Mouse (Mus musculus) embryonic stem cell, embryonic (primary cell): ENCODE results near the gene Manba.
"Not testable (repeated sequence)": the region's sequence is repeated elsewhere in the genome, so short reads cannot be mapped to it uniquely, and the experiment has no call there.

Source experiments
- CTCF ChIA-PET, 4 experiments: fragments of 300-600 bp in 2 of 4; fragments of 350-600 bp in 2 of 4; sonication (Branson Sonifier 250); formaldehyde crosslinking; loops; one replicate each; lab custom pipeline; 2022; ENCODE audit warnings: inconsistent platforms in 2 of 4; lab: Charles Lee
- POLR2A ChIA-PET, 4 experiments: fragments of 300-600 bp in 2 of 4; fragments of 350-600 bp in 2 of 4; sonication (Branson Sonifier 250); formaldehyde crosslinking; loops; one replicate each; lab custom pipeline; 2022; ENCODE audit warnings: antibody characterized with exemption in 4 of 4, inconsistent platforms in 1 of 4; lab: Charles Lee

Manba gene

GRCm38 (mm10) chr3:135476286-135476685, 9.1 kb upstream of the Manba start:
- ChIA-PET CTCF (no interaction called here), POLR2A (interaction anchor here in 2 of 4 experiments (0.7 to 1.4 kb wide), 4 partner anchors 9 to 56 kb away, joined by 3 to 5 read pairs (median 4); partner anchors contain the start of gene Manba (in 2 of the 2))

- ChIA-PET CTCF (interaction anchor here in 1 of 4 experiments (1.0 kb wide), 1 partner anchor 32 kb away, joined by 3 read pairs; no protein-coding TSS in a partner anchor), POLR2A (interaction anchor here in 2 of 4 experiments (0.6 to 1.9 kb wide), 14 partner anchors 8 to 206 kb away, joined by 3 to 6 read pairs (median 3); partner anchors contain the start of genes Manba (in 2 of the 2) and Ube2d3 (in 1 of the 2))
These were observed 8.4 kb upstream of the Manba start for GRCm38 (mm10) chr3:135476977-135477376.

- ChIA-PET CTCF (interaction anchor here in 1 of 4 experiments (0.5 kb wide), 1 partner anchor 467 kb away, joined by 3 read pairs; no protein-coding TSS in a partner anchor), POLR2A (interaction anchor here in 1 of 4 experiments (0.7 to 2.5 kb wide), 4 partner anchors 12 to 84 kb away, joined by 3 to 10 read pairs (median 6); no protein-coding TSS in a partner anchor)
These were observed 6.3 kb upstream of the Manba start for GRCm38 (mm10) chr3:135479090-135479489.

GRCm38 (mm10) chr3:135480767-135481166, 4.6 kb upstream of the Manba start:
- ChIA-PET POLR2A (interaction anchor here in 3 of 4 experiments (0.9 to 2.5 kb wide), 5 partner anchors 13 to 41 kb away, joined by 3 to 10 read pairs (median 8); no protein-coding TSS in a partner anchor), CTCF (no interaction called here)

GRCm38 (mm10) chr3:135481608-135482007, 3.8 kb upstream of the Manba start:
- POLR2A ChIA-PET: interaction anchor here in 3 of 4 experiments (0.5 to 1.9 kb wide), 5 partner anchors 15 to 1188 kb away, joined by 4 to 8 read pairs (median 4); partner anchors contain the start of gene Bdh2 (in 1 of the 3)
- CTCF ChIA-PET: no interaction called here

- POLR2A ChIA-PET: interaction anchor here (0.6 to 2.6 kb wide), 25 partner anchors 8 to 247 kb away, joined by 3 to 34 read pairs (median 4); partner anchors contain the start of genes Ube2d3 (in 3 of the 4) and Nfkb1 (in 1 of the 4)
- CTCF ChIA-PET: interaction anchor here in 3 of 4 experiments (0.6 to 1.4 kb wide), 5 partner anchors 17 to 369 kb away, joined by 3 to 4 read pairs (median 3); no protein-coding TSS in a partner anchor
These were observed 761 bp upstream of the Manba start for GRCm38 (mm10) chr3:135484650-135485049.

GRCm38 (mm10) chr3:135485900-135486241, 460 bp downstream of the Manba start:
- ChIA-PET POLR2A (interaction anchor here (0.5 to 2.6 kb wide), 40 partner anchors 9 to 249 kb away, joined by 3 to 34 read pairs (median 4); partner anchors contain the start of genes Ube2d3 (in 3 of the 4) and Cisd2 (in 1 of the 4)), CTCF (interaction anchor here (0.6 to 1.6 kb wide), 9 partner anchors 12 to 245 kb away, joined by 3 to 9 read pairs (median 4); no protein-coding TSS in a partner anchor)

- ChIA-PET CTCF (interaction anchor here in 2 of 4 experiments (0.6 to 1.6 kb wide), 2 partner anchors 89 to 245 kb away, joined by 3 to 9 read pairs; no protein-coding TSS in a partner anchor), POLR2A (interaction anchor here (0.7 to 2.6 kb wide), 12 partner anchors 9 to 239 kb away, joined by 3 to 13 read pairs (median 4); no protein-coding TSS in a partner anchor)
These were observed 940 bp downstream of the Manba start for GRCm38 (mm10) chr3:135486351-135486750.

GRCm38 (mm10) chr3:135487803-135488202, 2.4 kb downstream of the Manba start:
- CTCF ChIA-PET: interaction anchor here in 3 of 4 experiments (0.6 to 0.7 kb wide), 5 partner anchors 11 to 1611 kb away, joined by 4 to 15 read pairs (median 4); no protein-coding TSS in a partner anchor
- POLR2A ChIA-PET: interaction anchor here in 2 of 4 experiments (0.7 to 1.5 kb wide), 7 partner anchors 13 to 54 kb away, joined by 3 to 7 read pairs (median 4); no protein-coding TSS in a partner anchor

GRCm38 (mm10) chr3:135489865-135490520, 4.6 kb downstream of the Manba start:
- CTCF ChIA-PET: no interaction called here

GRCm38 (mm10) chr3:135491102-135491501, 5.7 kb downstream of the Manba start:
- ChIA-PET POLR2A (interaction anchor here in 3 of 4 experiments (0.6 to 2.1 kb wide), 10 partner anchors 8 to 55 kb away, joined by 3 to 6 read pairs (median 4); no protein-coding TSS in a partner anchor), CTCF (interaction anchor here in 1 of 4 experiments (0.6 kb wide), 1 partner anchor 43 kb away, joined by 3 read pairs; no protein-coding TSS in a partner anchor)

More at GRCm38 (mm10) chr3:135489865-135490520, 4.6 kb downstream of the Manba start:
- POLR2A ChIA-PET: interaction anchor here in 3 of 4 experiments (1.0 to 2.1 kb wide), 6 partner anchors 8 to 50 kb away, joined by 3 to 4 read pairs (median 3); no protein-coding TSS in a partner anchor

- POLR2A ChIA-PET, CTCF ChIA-PET: not testable (repeated sequence)
These were observed 7.9 kb downstream of the Manba start for GRCm38 (mm10) chr3:135493320-135493719.

GRCm38 (mm10) chr3:135497956-135498355, 12.5 kb downstream of the Manba start:
- ChIA-PET CTCF (interaction anchor here in 2 of 4 experiments (0.6 to 1.6 kb wide), 6 partner anchors 12 to 233 kb away, joined by 3 to 5 read pairs (median 3); partner anchors contain the start of gene Manba (in 1 of the 2)), POLR2A (interaction anchor here in 3 of 4 experiments (1.1 to 1.3 kb wide), 5 partner anchors 8 to 97 kb away, joined by 3 to 4 read pairs (median 3); partner anchors contain the start of gene Manba (in 2 of the 3))

- POLR2A ChIA-PET: interaction anchor here in 3 of 4 experiments (0.6 to 1.2 kb wide), 8 partner anchors 8 to 61 kb away, joined by 3 to 5 read pairs (median 3); partner anchors contain the start of genes Manba (in 2 of the 3) and Ube2d3 (in 1 of the 3)
- CTCF ChIA-PET: interaction anchor here in 3 of 4 experiments (0.6 to 1.5 kb wide), 5 partner anchors 11 to 232 kb away, joined by 3 to 4 read pairs (median 3); no protein-coding TSS in a partner anchor
These were observed 13.5 kb downstream of the Manba start for GRCm38 (mm10) chr3:135498891-135499290.

GRCm38 (mm10) chr3:135503160-135503559, 17.7 kb downstream of the Manba start:
- CTCF ChIA-PET: interaction anchor here in 2 of 4 experiments (0.8 to 1.2 kb wide), 3 partner anchors 30 to 228 kb away, joined by 3 read pairs; no protein-coding TSS in a partner anchor

GRCm38 (mm10) chr3:135505369-135505909, 20.0 kb downstream of the Manba start:
- ChIA-PET POLR2A (interaction anchor here in 3 of 4 experiments (0.6 to 2.9 kb wide), 21 partner anchors 8 to 224 kb away, joined by 3 to 11 read pairs (median 4); partner anchors contain the start of genes Manba (in 2 of the 3), Bdh2 (in 1 of the 3) and Ube2d3 (in 1 of the 3)), CTCF (interaction anchor here (0.6 to 1.5 kb wide), 7 partner anchors 15 to 226 kb away, joined by 3 to 8 read pairs (median 4); partner anchors contain the start of gene Bdh2 (in 1 of the 4))

More at GRCm38 (mm10) chr3:135503160-135503559, 17.7 kb downstream of the Manba start:
- POLR2A ChIA-PET: interaction anchor here (0.6 to 1.8 kb wide), 12 partner anchors 15 to 184 kb away, joined by 3 to 6 read pairs (median 3); partner anchors contain the start of gene Ube2d3 (in 1 of the 4)
